In genomic region chr11:33170489-33170888, GRCm38 (mm10) we compare ENCODE assay signal across 10 mouse cellular contexts. TPM values are rescaled to one million over a fixed set of nuclear protein-coding genes. Genes with fewer than 3 reads are reported as not detected.
DNase-seq lines count a peak whose midpoint lies in the region; ATAC-seq and TF ChIP-seq lines count a peak whose summit lies in the region.
"Had no signal": no experiment of that assay in that cellular context is flagged by ENCODE, and none has a peak within 500 bp of the region (broad histone marks: within the 10 kb centered on the region; RNA-seq: fewer than 3 reads in every experiment).

No protein-coding gene starts in this region.

- peak; percentile 71 for TF ChIP-seq CTCF in lung, adult 2 months (IDR thresholded peaks at IDR 0.05; ENCODE audit: insufficient read depth, low read length)

- no peak for TF ChIP-seq POLR2A in lung, adult 2 months (IDR thresholded peaks at IDR 0.05; ENCODE audit: borderline replicate concordance, extremely low read depth, low read depth, low read length)

- H3K4me3 ChIP-seq in forebrain, embryonic 10.5 days = no peak overlapping the region
- H3K4me3 ChIP-seq in forebrain, embryonic 15.5 days = no peak overlapping the region
- H3K4me3 ChIP-seq in neural tube, embryonic 15.5 days (replicated peaks) = no peak overlapping the region
- no peak overlapping the region for H3K4me3 ChIP-seq in lung, adult 2 months (replicated peaks; ENCODE audit: extremely low read depth, low read depth, low read length)
- H3K4me3 ChIP-seq: heart, embryonic 15.5 days; myocyte had no signal

- ATAC-seq in forebrain, embryonic 15.5 days (replicated peaks) = no peak
- no peak for ATAC-seq in neural tube, embryonic 15.5 days (ENCODE audit: low FRiP score)
- ATAC-seq in granulocyte monocyte progenitor cell, adult 5-6 weeks (replicated peaks; ENCODE audit: poor library complexity, severe bottlenecking) = peak; percentile 97

- H3K4me2 ChIP-seq in forebrain, embryonic 15.5 days (replicated peaks) = no peak overlapping the region
- no peak overlapping the region for H3K4me2 ChIP-seq in neural tube, embryonic 15.5 days
- H3K4me2 ChIP-seq: heart, embryonic 15.5 days had no signal

- H3K36me3 ChIP-seq in forebrain, embryonic 10.5 days (replicated peaks) = no peaks in the 10 kb centered on the region
- no peaks in the 10 kb centered on the region for H3K36me3 ChIP-seq in forebrain, embryonic 15.5 days
- no peaks in the 10 kb centered on the region for H3K36me3 ChIP-seq in neural tube, embryonic 15.5 days
- H3K36me3 ChIP-seq: heart, embryonic 15.5 days had no signal

- no peak overlapping the region for H3K9ac ChIP-seq in forebrain, embryonic 15.5 days (replicated peaks)
- H3K9ac ChIP-seq in neural tube, embryonic 15.5 days (replicated peaks) = no peak overlapping the region
- H3K9ac ChIP-seq: heart, embryonic 15.5 days had no signal

- H3K27me3 ChIP-seq in forebrain, embryonic 10.5 days (ENCODE audit: poor library complexity, severe bottlenecking) = peaks cover 18% of the 10 kb centered on the region
- H3K27me3 ChIP-seq in forebrain, embryonic 15.5 days = 0 out of 2 replicates have a peak, but pooled peaks cover 2% of the 10 kb centered on the region
- H3K27me3 ChIP-seq in neural tube, embryonic 15.5 days (replicated peaks) = 0 out of 2 replicates have a peak, but pooled peaks cover 4% of the 10 kb centered on the region

- H3K4me1 ChIP-seq in forebrain, embryonic 10.5 days = no peaks in the 10 kb centered on the region
- H3K4me1 ChIP-seq in forebrain, embryonic 15.5 days = no peaks in the 10 kb centered on the region
- no peaks in the 10 kb centered on the region for H3K4me1 ChIP-seq in neural tube, embryonic 15.5 days
- no peaks in the 10 kb centered on the region for H3K4me1 ChIP-seq in lung, adult 2 months (ENCODE audit: control insufficient read depth, insufficient read depth, low read length)
- H3K4me1 ChIP-seq: heart, embryonic 15.5 days had no signal

- H3K27ac ChIP-seq in forebrain, embryonic 10.5 days = no peak overlapping the region
- H3K27ac ChIP-seq in forebrain, embryonic 15.5 days (replicated peaks) = no peak overlapping the region
- H3K27ac ChIP-seq in neural tube, embryonic 15.5 days (replicated peaks) = no peak overlapping the region
- H3K27ac ChIP-seq: heart, embryonic 15.5 days had no signal

- WGBS in forebrain, embryonic 10.5 days = 14% methylated on average over 9 of the region's 9 CpGs
- WGBS in forebrain, embryonic 15.5 days = 16% methylated on average over 9 of the region's 9 CpGs
- 13% methylated on average over 9 of the region's 9 CpGs for WGBS in neural tube, embryonic 15.5 days
- WGBS in lung, adult 2 months = 14% methylated on average over 9 of the region's 9 CpGs

- DNase-seq in forebrain, embryonic 10.5 days (ENCODE audit: extremely low spot score, low spot score) = peak; percentile 48
- DNase-seq in neural tube, embryonic 10.5 days (ENCODE audit: extremely low spot score, low spot score) = peak; percentile 65
- DNase-seq in cerebellum, adult 11-12 months = peak; percentile 30
- peak; percentile 37 for DNase-seq in lung, adult 2 months
- peak; percentile 6 to 28 for DNase-seq in spleen, postnatal 36 days (ENCODE audit: low spot score in 2 of 2)

- H3K9me3 ChIP-seq in forebrain, embryonic 10.5 days = no peaks in the 10 kb centered on the region
- no peaks in the 10 kb centered on the region for H3K9me3 ChIP-seq in forebrain, embryonic 15.5 days
- H3K9me3 ChIP-seq in neural tube, embryonic 15.5 days (replicated peaks) = no peaks in the 10 kb centered on the region
- H3K9me3 ChIP-seq: heart, embryonic 15.5 days had no signal

RNA-seq across cellular contexts. Expression of gene Npm1, which starts 7.5 kb away (rescaled TPM):
- polyA plus RNA-seq in forebrain, embryonic 10.5 days (2016; fragmentation: Nextera tagmentation; extraction: Ambion mirVana) = 1,478 and 1,686 TPM in 2 replicates
- 492 and 513 TPM in 2 replicates for polyA plus RNA-seq in forebrain, embryonic 15.5 days (2015; fragmentation: Nextera tagmentation; extraction: Ambion mirVana)
- polyA plus RNA-seq in neural tube, embryonic 15.5 days (2015; fragmentation: Nextera tagmentation; extraction: Ambion mirVana) = 369 and 576 TPM in 2 replicates
- total RNA-seq in granulocyte monocyte progenitor cell, adult 5-6 weeks (2014; fragmentation: Nextera tagmentation) = 2,328 and 2,367 TPM in 2 replicates
- total RNA-seq in granulocyte monocyte progenitor cell, adult 5-6 weeks (2017) = 3,358 and 3,800 TPM in 2 replicates
- polyA plus RNA-seq in lung, adult 2 months (2012; rRNA removed) = 43.1 and 74.9 TPM in 2 replicates

RNA-seq across cellular contexts. Expression of gene Fgf18, which starts 23.3 kb away (rescaled TPM):
- 3.6 and 3.8 TPM in 2 replicates for polyA plus RNA-seq in forebrain, embryonic 10.5 days (2016; fragmentation: Nextera tagmentation; extraction: Ambion mirVana)
- 3.0 and 4.3 TPM in 2 replicates for polyA plus RNA-seq in forebrain, embryonic 15.5 days (2015; fragmentation: Nextera tagmentation; extraction: Ambion mirVana)
- polyA plus RNA-seq in neural tube, embryonic 15.5 days (2015; fragmentation: Nextera tagmentation; extraction: Ambion mirVana) = 9.2 and 9.7 TPM in 2 replicates
- not detected in 2 replicates for total RNA-seq in granulocyte monocyte progenitor cell, adult 5-6 weeks (2014; fragmentation: Nextera tagmentation)
- total RNA-seq in granulocyte monocyte progenitor cell, adult 5-6 weeks (2017) = not detected in 2 replicates
- 6.6 and 7.1 TPM in 2 replicates for polyA plus RNA-seq in lung, adult 2 months (2012; rRNA removed)

RNA-seq across cellular contexts. Expression of gene Tlx3, which starts 32.9 kb away (rescaled TPM):
- not detected in 2 replicates for polyA plus RNA-seq in forebrain, embryonic 10.5 days (2016; fragmentation: Nextera tagmentation; extraction: Ambion mirVana)
- 0.18 TPM in 1 of 2 replicates, not detected in the other for polyA plus RNA-seq in forebrain, embryonic 15.5 days (2015; fragmentation: Nextera tagmentation; extraction: Ambion mirVana)
- 20.3 and 23.2 TPM in 2 replicates for polyA plus RNA-seq in neural tube, embryonic 15.5 days (2015; fragmentation: Nextera tagmentation; extraction: Ambion mirVana)
- not detected in 2 replicates for total RNA-seq in granulocyte monocyte progenitor cell, adult 5-6 weeks (2014; fragmentation: Nextera tagmentation)
- total RNA-seq in granulocyte monocyte progenitor cell, adult 5-6 weeks (2017) = not detected in 2 replicates
- not detected in 2 replicates for polyA plus RNA-seq in lung, adult 2 months (2012; rRNA removed)
- polyA plus RNA-seq: myocyte had no signal

Comparison
In these comparisons a context has a peak if more than half of its experiments do, and no peak if none do; other contexts are left out.
1. RNA of gene Tlx3, which starts 32.9 kb away (polyA plus RNA-seq): 20.3 to 23.2 TPM in neural tube, embryonic 15.5 days; 0.18 TPM in forebrain, embryonic 15.5 days, not detected in forebrain, embryonic 10.5 days and not detected in lung, adult 2 months; every median in the first group is over 10 times any median in the second.
2. Peak in every context shown above with its lines, with median percentiles within 50 percentile points of each other: DNase-seq.